Mouse (Mus musculus) thymus, adult 2 months (tissue): ENCODE data around the gene Tmem176a.

ENCODE experiments used
- CTCF ChIP-seq: fragments of 200-500 bp; IDR thresholded peaks from 2 replicates; pipeline ENCODE4 v1.5.1; 2012; ENCODE audit warnings: mild to moderate bottlenecking, control low read depth, low read length, moderate library complexity, borderline replicate concordance; ENCODE audit not compliant: control insufficient read depth, poor library complexity, insufficient read depth; ENCODE audit errors: extremely low read depth
- POLR2A ChIP-seq: fragments of 200-500 bp; IDR thresholded peaks from 2 replicates; pipeline ENCODE4 v1.6.1; 2012; ENCODE audit warnings: mild to moderate bottlenecking, low read length, control low read depth, moderate library complexity; ENCODE audit not compliant: control insufficient read depth, poor library complexity, insufficient read depth; ENCODE audit errors: extremely low read depth

DNA sequence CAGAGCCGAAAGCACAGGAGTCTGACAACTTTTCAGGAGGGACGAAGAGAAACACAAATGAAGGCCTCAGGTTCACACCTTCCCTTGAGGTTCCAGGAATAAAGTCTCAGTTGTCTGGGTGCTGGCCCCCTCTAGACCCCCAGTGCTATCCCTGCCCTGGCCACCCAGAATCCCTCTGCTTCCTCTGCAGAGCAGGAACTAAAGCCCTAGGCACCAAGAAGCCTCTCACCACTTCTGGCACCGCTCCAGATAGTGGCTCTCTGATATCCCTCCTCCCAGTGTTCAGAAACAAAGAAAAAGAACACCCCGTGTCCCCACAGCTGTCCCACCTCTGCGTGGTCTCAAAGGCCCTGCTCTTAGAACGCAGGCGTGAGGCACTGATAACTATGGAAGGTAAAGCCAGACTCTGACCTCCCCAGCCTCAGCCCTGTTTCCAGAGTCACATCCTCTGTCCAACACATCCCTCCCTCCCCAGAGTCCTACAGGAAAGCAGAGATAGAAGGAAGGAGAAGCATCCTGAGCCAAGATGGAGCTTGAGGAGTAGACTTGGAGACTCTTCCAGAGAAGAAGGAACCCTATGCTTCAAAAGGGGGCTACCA is at the start of gene Tmem176a:
- TF ChIP-seq CTCF (no peak), POLR2A (no peak)
